Mouse (Mus musculus) hindbrain, embryonic 10.5 days (tissue): ENCODE results near the gene Negr1. TPM values are rescaled to one million over a fixed set of nuclear protein-coding genes. Genes with fewer than 3 reads are reported as not detected.

Experiments used
- DNase-seq: peaks from one replicate; pipeline ENCODE4 v3.0.0-alpha.2; 2017; ENCODE audit warnings: low spot score
- H3K27ac ChIP-seq: fragments of 300-500 bp; sonication (generic); 2 replicates; pipeline ENCODE4 v1.5.1; 2016; ENCODE audit warnings: mild to moderate bottlenecking, moderate library complexity
- H3K27me3 ChIP-seq: fragments of 300-500 bp; sonication (generic); 2 replicates; pipeline ENCODE4 v1.6.1; 2016; ENCODE audit warnings: mild to moderate bottlenecking; ENCODE audit not compliant: poor library complexity, insufficient read depth, severe bottlenecking
- H3K36me3 ChIP-seq: fragments of 300-500 bp; sonication (generic); 2 replicates; pipeline ENCODE4 v1.6.1; 2016; ENCODE audit warnings: mild to moderate bottlenecking, moderate library complexity
- H3K4me1 ChIP-seq: fragments of 300-500 bp; sonication (generic); replicated peaks from 2 replicates; pipeline ENCODE4 v1.6.1; 2016; ENCODE audit warnings: mild to moderate bottlenecking
- H3K4me3 ChIP-seq: fragments of 300-500 bp; sonication (generic); 2 replicates; pipeline ENCODE4 v1.5.1; 2016; ENCODE audit warnings: mild to moderate bottlenecking, moderate library complexity
- H3K9me3 ChIP-seq: fragments of 300-500 bp; sonication (generic); 2 replicates; pipeline ENCODE4 v1.6.1; 2016; ENCODE audit warnings: mild to moderate bottlenecking, moderate library complexity
- WGBS: fragments of 180-500 bp; shearing (Covaris S2); methylation state at CpG from one replicate; pipeline ENCODE4 v1.1.7; 2016; 5-methylcytosine and 5-hydroxymethylcytosine counted together
- polyA plus RNA-seq: library from polyadenylated mRNA; unstranded; fragments of >200 nt; fragmentation: Nextera tagmentation; extraction: Ambion mirVana; gene quantifications from 2 replicates; pipeline ENCODE4 v1.2.1, GENCODE M21; 2016

The Negr1 gene
- polyA plus RNA-seq, 1 experiment from 2014 or later = 4.7 TPM

- Histone ChIP-seq H3K4me1 (peaks cover 3% of the 10 kb centered on the region), H3K27ac (no peak overlapping the region), H3K4me3 (no peak overlapping the region), H3K27me3 (no peaks in the 10 kb centered on the region; the same call in 1 of the 2 replicates), H3K36me3 (no peaks in the 10 kb centered on the region), H3K9me3 (no peaks in the 10 kb centered on the region)
- no peak for DNase-seq
- WGBS = 87% methylated on average over 6 of the region's 6 CpGs
Measured at GRCm38 (mm10) chr3:156952970-156953369, 391.4 kb downstream of the Negr1 start.

DNA sequence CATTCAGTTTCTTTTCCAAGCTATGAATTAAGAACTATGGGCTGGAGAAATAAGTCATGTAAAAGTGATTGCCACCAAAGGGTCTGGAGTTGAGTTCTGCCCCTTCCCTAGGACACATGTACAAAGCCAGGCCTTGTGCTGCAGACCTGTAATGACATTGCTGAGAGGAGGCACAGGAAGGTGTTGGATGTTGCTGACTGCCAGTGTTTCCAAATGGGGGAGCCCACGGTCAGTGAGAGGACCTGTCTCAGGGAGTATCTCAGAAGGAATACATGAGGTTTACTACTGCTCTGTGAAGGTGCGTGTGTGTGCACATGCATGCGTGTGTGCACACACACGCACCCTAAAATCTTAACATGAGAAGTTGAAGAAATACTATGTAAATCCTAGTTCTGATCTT lies 393.5 kb downstream of the Negr1 start:
- Histone ChIP-seq H3K4me3 (no peak overlapping the region), H3K27ac (no peak overlapping the region), H3K4me1 (no peaks in the 10 kb centered on the region), H3K9me3 (no peaks in the 10 kb centered on the region), H3K27me3 (no peaks in the 10 kb centered on the region), H3K36me3 (no peaks in the 10 kb centered on the region)
- WGBS = 88% methylated on average over 4 of the region's 4 CpGs
- DNase-seq = no peak

DNA sequence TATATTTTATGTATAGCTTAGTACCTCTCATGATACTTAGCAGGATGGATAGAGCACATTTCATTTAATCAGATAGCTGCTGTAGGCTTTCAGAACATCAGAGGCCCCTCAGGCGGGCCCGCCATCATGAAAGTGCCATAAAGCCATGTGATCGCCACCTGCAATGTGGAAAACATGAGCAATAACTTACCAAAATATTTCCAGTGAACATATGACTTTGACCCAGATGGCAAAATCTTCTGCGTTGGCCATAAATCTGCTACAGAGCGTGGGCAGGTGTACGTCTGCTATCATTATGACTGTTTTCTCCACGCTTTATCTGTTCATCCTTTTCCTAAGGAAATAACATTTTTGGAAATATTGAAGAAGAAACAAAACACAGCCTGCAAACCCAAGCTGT lies 397.0 kb downstream of the Negr1 start:
- Histone ChIP-seq H3K9me3 (no peaks in the 10 kb centered on the region), H3K4me1 (no peaks in the 10 kb centered on the region), H3K36me3 (no peaks in the 10 kb centered on the region), H3K4me3 (no peak overlapping the region), H3K27ac (no peak overlapping the region), H3K27me3 (no peaks in the 10 kb centered on the region)
- WGBS = 95% methylated on average over 7 of the region's 7 CpGs
- DNase-seq = no peak

- Histone ChIP-seq H3K27me3 (no peaks in the 10 kb centered on the region), H3K4me3 (no peak overlapping the region), H3K36me3 (no peaks in the 10 kb centered on the region), H3K4me1 (no peaks in the 10 kb centered on the region), H3K27ac (no peak overlapping the region), H3K9me3 (no peaks in the 10 kb centered on the region)
- WGBS = 83% methylated on average over 2 of the region's 2 CpGs
- DNase-seq = no peak
Measured at GRCm38 (mm10) chr3:156968764-156969163, 407.2 kb downstream of the Negr1 start.

- Histone ChIP-seq H3K4me1 (no peaks in the 10 kb centered on the region), H3K27me3 (no peaks in the 10 kb centered on the region), H3K36me3 (no peaks in the 10 kb centered on the region), H3K27ac (no peak overlapping the region), H3K9me3 (no peaks in the 10 kb centered on the region), H3K4me3 (no peak overlapping the region)
- no peak for DNase-seq
- WGBS = 89% methylated on average over 2 of the region's 2 CpGs
Measured at GRCm38 (mm10) chr3:156971104-156971503, 409.5 kb downstream of the Negr1 start.

DNA sequence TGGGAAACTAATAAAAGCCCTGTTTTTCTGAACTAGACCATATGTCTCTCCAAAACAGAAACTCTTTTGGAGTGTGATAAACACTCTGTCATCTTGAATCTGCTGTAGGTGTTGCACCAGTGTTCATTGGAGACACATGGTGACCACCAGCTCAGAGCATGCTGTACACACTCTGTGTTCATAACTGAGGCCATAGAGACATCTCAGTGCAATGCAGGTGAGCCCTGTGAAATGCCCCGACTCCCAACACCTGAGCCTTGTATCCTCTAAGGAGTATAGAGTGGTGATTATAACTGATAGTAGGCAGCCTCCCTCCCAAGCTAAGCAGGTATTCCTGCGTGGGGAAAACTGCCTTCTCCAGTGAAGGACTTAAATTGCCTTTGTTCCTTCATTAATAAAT lies 415.2 kb downstream of the Negr1 start:
- H3K4me3 ChIP-seq = no peak overlapping the region
- 71% methylated on average over 2 of the region's 2 CpGs for WGBS
- no peak overlapping the region for H3K27ac ChIP-seq
- DNase-seq = no peak
- H3K4me1 ChIP-seq = no peaks in the 10 kb centered on the region
- no peaks in the 10 kb centered on the region for H3K36me3 ChIP-seq
- H3K27me3 ChIP-seq = no peaks in the 10 kb centered on the region
- no peaks in the 10 kb centered on the region for H3K9me3 ChIP-seq

- Histone ChIP-seq H3K4me3 (no peak overlapping the region), H3K27ac (no peak overlapping the region), H3K27me3 (no peaks in the 10 kb centered on the region), H3K9me3 (no peaks in the 10 kb centered on the region), H3K36me3 (no peaks in the 10 kb centered on the region), H3K4me1 (peaks cover 5% of the 10 kb centered on the region; the same call in 1 of the 2 replicates)
- no peak for DNase-seq
- 87% methylated on average over 11 of the region's 11 CpGs for WGBS
Measured at GRCm38 (mm10) chr3:156980042-156980716, 418.6 kb downstream of the Negr1 start.

GRCm38 (mm10) chr3:156982102-156982501 lies 420.5 kb downstream of the Negr1 start:
- no peaks in the 10 kb centered on the region for H3K36me3 ChIP-seq
- no peaks in the 10 kb centered on the region for H3K27me3 ChIP-seq
- WGBS = 47% methylated on average over 4 of the region's 4 CpGs
- H3K9me3 ChIP-seq = no peaks in the 10 kb centered on the region
- peaks cover 5% of the 10 kb centered on the region; the same call in 1 of the 2 replicates for H3K4me1 ChIP-seq
- DNase-seq = peak; percentile 14
- H3K27ac ChIP-seq = no peak overlapping the region
- no peak overlapping the region for H3K4me3 ChIP-seq

GRCm38 (mm10) chr3:156987113-156987512 lies 425.5 kb downstream of the Negr1 start:
- 93% methylated on average over 3 of the region's 3 CpGs for WGBS
- DNase-seq = no peak
- no peaks in the 10 kb centered on the region for H3K9me3 ChIP-seq
- H3K27ac ChIP-seq = no peak overlapping the region
- no peaks in the 10 kb centered on the region for H3K27me3 ChIP-seq
- H3K36me3 ChIP-seq = no peaks in the 10 kb centered on the region
- H3K4me3 ChIP-seq = no peak overlapping the region
- peaks cover 2% of the 10 kb centered on the region; the same call in 1 of the 2 replicates for H3K4me1 ChIP-seq

- no peak overlapping the region for H3K27ac ChIP-seq
- no peaks in the 10 kb centered on the region for H3K36me3 ChIP-seq
- no peaks in the 10 kb centered on the region for H3K27me3 ChIP-seq
- H3K9me3 ChIP-seq = no peaks in the 10 kb centered on the region
- 78% methylated on average over 2 of the region's 2 CpGs for WGBS
- DNase-seq = no peak
- H3K4me1 ChIP-seq = no peaks in the 10 kb centered on the region
- no peak overlapping the region for H3K4me3 ChIP-seq
Measured at GRCm38 (mm10) chr3:156992171-156992570, 430.6 kb downstream of the Negr1 start.

DNA sequence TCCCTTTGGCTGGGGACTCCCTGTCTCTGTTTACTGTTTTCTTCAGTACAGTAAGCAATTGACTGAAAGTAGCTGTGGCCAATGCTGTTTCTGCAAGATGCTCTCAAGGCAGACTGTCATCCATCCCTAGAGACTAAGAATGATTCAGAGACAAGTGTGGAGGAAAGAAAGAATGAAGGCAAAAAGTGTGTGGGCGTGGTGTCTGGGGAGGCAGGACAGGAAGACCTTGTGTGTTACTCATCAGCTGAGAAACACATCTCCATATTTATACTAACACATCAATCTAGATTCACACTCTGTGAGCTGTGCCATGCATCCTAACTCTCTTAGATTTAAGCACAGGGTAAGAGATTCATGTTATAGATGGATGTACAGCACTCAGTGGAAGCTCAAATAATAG lies 431.2 kb downstream of the Negr1 start:
- Histone ChIP-seq H3K36me3 (no peaks in the 10 kb centered on the region), H3K27me3 (no peaks in the 10 kb centered on the region), H3K9me3 (no peaks in the 10 kb centered on the region), H3K27ac (no peak overlapping the region), H3K4me1 (no peaks in the 10 kb centered on the region), H3K4me3 (no peak overlapping the region)
- no peak for DNase-seq
- WGBS = 77% methylated on average over 1 of the region's 1 CpGs

GRCm38 (mm10) chr3:156999177-156999808 lies 437.7 kb downstream of the Negr1 start:
- no peaks in the 10 kb centered on the region for H3K36me3 ChIP-seq
- H3K27ac ChIP-seq = no peak overlapping the region
- no peak for DNase-seq
- no peaks in the 10 kb centered on the region for H3K4me1 ChIP-seq
- H3K4me3 ChIP-seq = no peak overlapping the region
- no peaks in the 10 kb centered on the region for H3K27me3 ChIP-seq
- no peaks in the 10 kb centered on the region for H3K9me3 ChIP-seq
- WGBS = 89% methylated on average over 5 of the region's 5 CpGs

DNA sequence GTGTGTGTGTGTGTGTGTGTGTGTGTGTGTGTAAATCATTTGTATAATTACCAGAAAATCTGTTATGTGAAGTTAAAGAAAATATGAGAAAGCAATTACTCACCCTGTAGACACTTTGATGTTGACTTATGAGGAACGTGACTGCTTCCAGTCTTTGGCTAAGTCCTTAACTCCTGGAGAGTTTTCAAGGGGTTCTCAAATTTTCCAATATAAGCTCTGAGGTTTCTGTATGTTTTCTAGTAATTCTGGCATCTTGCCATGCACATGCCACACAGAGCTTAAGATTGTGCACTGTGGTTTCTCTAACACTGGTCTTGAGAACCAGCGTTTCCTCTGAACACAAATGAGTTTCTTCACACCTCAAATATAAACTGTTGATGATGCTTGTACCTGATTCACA lies 460.0 kb downstream of the Negr1 start:
- DNase-seq = no peak
- H3K27me3 ChIP-seq = no peaks in the 10 kb centered on the region
- 93% methylated on average over 2 of the region's 2 CpGs for WGBS
- H3K4me3 ChIP-seq = no peak overlapping the region
- H3K27ac ChIP-seq = no peak overlapping the region
- no peaks in the 10 kb centered on the region for H3K9me3 ChIP-seq
- H3K4me1 ChIP-seq = no peaks in the 10 kb centered on the region
- no peaks in the 10 kb centered on the region for H3K36me3 ChIP-seq
